Mouse (Mus musculus): Measurements from ENCODE around the gene Irf7. TPM values are rescaled to one million over a fixed set of nuclear protein-coding genes. Genes with fewer than 3 reads are reported as not detected.

Gene Irf7
- polyA plus RNA-seq, 1 experiment from 2014 or later: 11.3 TPM

GRCm38 (mm10) chr7:141221249-141222125 is 44.8 kb downstream of the Irf7 start:
- H3K4me1 ChIP-seq (replicated peaks; ENCODE audit: control insufficient read depth, insufficient read depth): peaks cover 15% of the 10 kb centered on the region
- 3% methylated on average over 44 of the region's 44 CpGs for WGBS

GRCm38 (mm10) chr7:141220377-141220776 is 45.9 kb downstream of the Irf7 start:
- no peak for DNase-seq (ENCODE audit: low spot score)
- Histone ChIP-seq H3K4me1 (replicated peaks; ENCODE audit: control insufficient read depth, insufficient read depth) (peaks cover 15% of the 10 kb centered on the region), H3K9me3 (ENCODE audit: control insufficient read depth, low read length) (no peaks in the 10 kb centered on the region), H3K27me3 (ENCODE audit: control insufficient read depth, insufficient read depth, low read length) (no peaks in the 10 kb centered on the region), H3K4me3 (ENCODE audit: low read depth, low read length) (no peak overlapping the region; the same call in 1 of the 2 replicates), H3K36me3 (ENCODE audit: control insufficient read depth, insufficient read depth, low read length) (no peaks in the 10 kb centered on the region), H3K4me2 (replicated peaks; ENCODE audit: low read depth) (peak overlapping the region; percentile 98), H3K27ac (replicated peaks) (peak overlapping the region; percentile 86), H3K9ac (ENCODE audit: low read length) (peak overlapping the region; percentile 18)
- no peak for ATAC-seq (ENCODE audit: low FRiP score, low TSS enrichment)
- 51% methylated on average over 1 of the region's 1 CpGs for WGBS
- TF ChIP-seq CTCF (IDR thresholded peaks at IDR 0.05; ENCODE audit: low read depth) (no peak), EP300 (optimal IDR thresholded peaks at IDR 0.05) (no peak)

More at GRCm38 (mm10) chr7:141221249-141222125, 44.8 kb downstream of the Irf7 start:
- DNase-seq (ENCODE audit: low spot score) (peak; percentile 100), ATAC-seq (ENCODE audit: low FRiP score, low TSS enrichment) (peak; percentile 95)
- H3K4me2 ChIP-seq (replicated peaks; ENCODE audit: low read depth): peak overlapping the region; percentile 98
- TF ChIP-seq EP300 (optimal IDR thresholded peaks at IDR 0.05) (no peak), CTCF (IDR thresholded peaks at IDR 0.05; ENCODE audit: low read depth) (peak; percentile 61)
- H3K27ac ChIP-seq (replicated peaks): peak overlapping the region; percentile 86
- peak overlapping the region; percentile 76 for H3K9ac ChIP-seq (ENCODE audit: low read length)
- H3K36me3 ChIP-seq (ENCODE audit: control insufficient read depth, insufficient read depth, low read length): no peaks in the 10 kb centered on the region
- H3K27me3 ChIP-seq (ENCODE audit: control insufficient read depth, insufficient read depth, low read length): no peaks in the 10 kb centered on the region
- H3K4me3 ChIP-seq (ENCODE audit: low read depth, low read length): peak overlapping the region; percentile 65
- H3K9me3 ChIP-seq (ENCODE audit: control insufficient read depth, low read length): no peaks in the 10 kb centered on the region

DNA sequence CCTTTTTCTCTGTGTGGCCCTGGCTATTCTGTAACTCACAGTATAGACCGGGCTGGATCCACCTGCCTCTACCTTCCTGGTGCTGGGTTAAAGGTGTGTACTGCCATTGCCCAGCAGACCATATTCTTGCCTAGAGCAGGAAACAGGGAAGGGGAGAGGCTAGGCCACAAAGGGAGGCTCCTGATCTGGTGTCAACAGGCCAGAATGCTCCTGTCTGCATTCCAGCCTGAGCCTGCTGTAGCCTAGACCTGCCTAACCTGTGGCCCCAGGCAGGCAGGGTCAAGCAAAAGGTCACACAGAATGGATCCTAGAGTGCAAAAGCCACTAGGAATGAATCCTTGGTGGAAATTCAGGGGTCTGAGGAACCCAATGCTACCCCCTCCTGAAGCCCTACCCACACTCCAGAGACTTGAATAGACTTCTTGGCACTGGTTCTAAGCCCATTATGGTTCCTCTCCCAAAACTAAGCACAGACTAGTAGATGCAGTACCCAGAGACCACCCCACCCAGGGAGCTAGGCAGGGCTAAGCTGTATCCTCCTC is 46.7 kb downstream of the Irf7 start:
- Histone ChIP-seq H3K4me1 (replicated peaks; ENCODE audit: control insufficient read depth, insufficient read depth) (peaks cover 15% of the 10 kb centered on the region), H3K36me3 (ENCODE audit: control insufficient read depth, insufficient read depth, low read length) (no peaks in the 10 kb centered on the region), H3K9me3 (ENCODE audit: control insufficient read depth, low read length) (no peaks in the 10 kb centered on the region), H3K9ac (ENCODE audit: low read length) (no peak overlapping the region), H3K27ac (replicated peaks) (peak overlapping the region; percentile 26), H3K4me2 (replicated peaks; ENCODE audit: low read depth) (no peak overlapping the region; the same call in 1 of the 2 replicates), H3K4me3 (ENCODE audit: low read depth, low read length) (no peak overlapping the region), H3K27me3 (ENCODE audit: control insufficient read depth, insufficient read depth, low read length) (no peaks in the 10 kb centered on the region)
- no peak for TF ChIP-seq CTCF (IDR thresholded peaks at IDR 0.05; ENCODE audit: low read depth)
- no peak for TF ChIP-seq EP300 (optimal IDR thresholded peaks at IDR 0.05)
- ATAC-seq (ENCODE audit: low FRiP score, low TSS enrichment) (no peak), DNase-seq (ENCODE audit: low spot score) (no peak)
- WGBS: 71% methylated on average over 1 of the region's 1 CpGs

DNA sequence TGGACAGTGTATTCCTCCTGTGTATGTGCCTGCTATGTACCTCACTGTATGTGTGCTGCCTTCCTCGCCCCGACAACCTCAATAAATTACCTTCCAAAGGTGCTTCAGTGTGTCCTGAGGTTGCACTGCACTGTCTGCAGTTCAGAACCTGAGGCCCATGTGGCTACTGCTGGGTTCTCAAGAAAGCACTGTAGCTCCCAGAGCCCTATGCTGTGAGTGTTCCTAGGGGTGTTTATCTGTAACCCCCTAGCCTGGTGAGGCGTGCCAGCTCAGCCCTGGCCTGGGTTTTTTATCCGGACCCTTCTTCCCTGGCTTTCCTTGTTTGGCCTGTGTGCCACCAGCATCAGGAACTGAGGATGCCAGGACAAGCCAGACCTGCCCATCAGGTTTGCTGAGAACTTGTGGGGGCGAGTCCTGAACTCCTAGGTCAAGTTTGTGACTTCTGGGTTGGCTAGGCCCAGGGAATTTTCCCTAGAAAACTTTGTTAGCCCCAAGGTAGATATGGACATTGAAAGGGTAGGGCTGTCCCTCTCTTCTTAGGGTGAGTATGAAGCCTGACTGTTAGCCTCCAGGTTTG is 47.6 kb downstream of the Irf7 start:
- TF ChIP-seq EP300 (optimal IDR thresholded peaks at IDR 0.05): no peak
- TF ChIP-seq CTCF (IDR thresholded peaks at IDR 0.05; ENCODE audit: low read depth): no peak
- DNase-seq (ENCODE audit: low spot score) (peak; percentile 53), ATAC-seq (ENCODE audit: low FRiP score, low TSS enrichment) (no peak)
- Histone ChIP-seq H3K36me3 (ENCODE audit: control insufficient read depth, insufficient read depth, low read length) (no peaks in the 10 kb centered on the region), H3K27ac (replicated peaks) (peak overlapping the region; percentile 26), H3K4me1 (replicated peaks; ENCODE audit: control insufficient read depth, insufficient read depth) (peaks cover 15% of the 10 kb centered on the region), H3K9ac (ENCODE audit: low read length) (peak overlapping the region; percentile 45; the same call in 1 of the 2 replicates), H3K27me3 (ENCODE audit: control insufficient read depth, insufficient read depth, low read length) (no peaks in the 10 kb centered on the region), H3K4me2 (replicated peaks; ENCODE audit: low read depth) (peak overlapping the region; percentile 95), H3K9me3 (ENCODE audit: control insufficient read depth, low read length) (no peaks in the 10 kb centered on the region), H3K4me3 (ENCODE audit: low read depth, low read length) (peak overlapping the region; percentile 60; the same call in 1 of the 2 replicates)
- WGBS: 56% methylated on average over 5 of the region's 5 CpGs

GRCm38 (mm10) chr7:141218141-141218540 is 48.1 kb downstream of the Irf7 start:
- TF ChIP-seq EP300 (optimal IDR thresholded peaks at IDR 0.05) (no peak), CTCF (IDR thresholded peaks at IDR 0.05; ENCODE audit: low read depth) (no peak)
- Histone ChIP-seq H3K27ac (replicated peaks) (peak overlapping the region; percentile 26), H3K27me3 (ENCODE audit: control insufficient read depth, insufficient read depth, low read length) (no peaks in the 10 kb centered on the region), H3K4me2 (replicated peaks; ENCODE audit: low read depth) (peak overlapping the region; percentile 95), H3K4me3 (ENCODE audit: low read depth, low read length) (peak overlapping the region; percentile 60; the same call in 1 of the 2 replicates), H3K4me1 (replicated peaks; ENCODE audit: control insufficient read depth, insufficient read depth) (peaks cover 15% of the 10 kb centered on the region), H3K9me3 (ENCODE audit: control insufficient read depth, low read length) (no peaks in the 10 kb centered on the region), H3K9ac (ENCODE audit: low read length) (peak overlapping the region; percentile 45; the same call in 1 of the 2 replicates), H3K36me3 (ENCODE audit: control insufficient read depth, insufficient read depth, low read length) (no peaks in the 10 kb centered on the region)
- ATAC-seq (ENCODE audit: low FRiP score, low TSS enrichment): no peak
- WGBS: 33% methylated on average over 3 of the region's 3 CpGs
- DNase-seq (ENCODE audit: low spot score): no peak

All from stomach, postnatal 0 days (tissue).